Mouse (Mus musculus): ENCODE data around the gene Fbxw4. TPM values are rescaled to one million over a fixed set of nuclear protein-coding genes. Genes with fewer than 3 reads are reported as not detected.
A peak's percentile ranks its signal among the peaks of the same experiment; 100 is the strongest.
"Not testable (repeated sequence)": the region's sequence is repeated elsewhere in the genome, so short reads cannot be mapped to it uniquely, and the experiment has no call there.

The Fbxw4 gene
- total RNA-seq, 2 experiments from 2014 or later = 31.9 to 32.1 TPM

- DNase-seq (ENCODE audit: low spot score in 2 of 2) = no peak
Measured at GRCm38 (mm10) chr19:45657828-45658227, 2.3 kb downstream of the Fbxw4 start.

GRCm38 (mm10) chr19:45656810-45657595 is 3.1 kb downstream of the Fbxw4 start:
- no peak for DNase-seq (ENCODE audit: low spot score in 2 of 2)

- no peak for DNase-seq (ENCODE audit: low spot score in 2 of 2)
Measured at GRCm38 (mm10) chr19:45655870-45656269, 4.2 kb downstream of the Fbxw4 start.

- DNase-seq (ENCODE audit: low spot score in 2 of 2) = peak in 1 of 2 experiments; percentile 18
Measured at GRCm38 (mm10) chr19:45653986-45654385, 6.1 kb downstream of the Fbxw4 start.

GRCm38 (mm10) chr19:45652286-45652988 is 7.7 kb downstream of the Fbxw4 start:
- DNase-seq (ENCODE audit: low spot score in 2 of 2) = no peak

GRCm38 (mm10) chr19:45651524-45651923 is 8.6 kb downstream of the Fbxw4 start:
- no peak for DNase-seq (ENCODE audit: low spot score in 2 of 2)

- DNase-seq (ENCODE audit: low spot score in 2 of 2) = no peak
Measured at GRCm38 (mm10) chr19:45649776-45650175, 10.3 kb downstream of the Fbxw4 start.

GRCm38 (mm10) chr19:45648469-45648868 is 11.6 kb downstream of the Fbxw4 start:
- not testable (repeated sequence) for DNase-seq (ENCODE audit: low spot score in 2 of 2)

- no peak for DNase-seq (ENCODE audit: low spot score in 2 of 2)
Measured at GRCm38 (mm10) chr19:45646866-45647265, 13.2 kb downstream of the Fbxw4 start.

- DNase-seq (ENCODE audit: low spot score in 2 of 2) = no peak
Measured at GRCm38 (mm10) chr19:45640691-45641090, 19.4 kb downstream of the Fbxw4 start.

- DNase-seq (ENCODE audit: low spot score in 2 of 2) = no peak
Measured at GRCm38 (mm10) chr19:45635960-45636359, 24.2 kb downstream of the Fbxw4 start.

- DNase-seq (ENCODE audit: low spot score in 2 of 2) = no peak
Measured at GRCm38 (mm10) chr19:45631584-45631983, 28.5 kb downstream of the Fbxw4 start.

GRCm38 (mm10) chr19:45630953-45631352 is 29.2 kb downstream of the Fbxw4 start:
- no peak for DNase-seq (ENCODE audit: low spot score in 2 of 2)

- no peak for DNase-seq (ENCODE audit: low spot score in 2 of 2)
Measured at GRCm38 (mm10) chr19:45629219-45629618, 30.9 kb downstream of the Fbxw4 start.

- DNase-seq (ENCODE audit: low spot score in 2 of 2) = no peak
Measured at GRCm38 (mm10) chr19:45628649-45629048, 31.5 kb downstream of the Fbxw4 start.

GRCm38 (mm10) chr19:45627036-45627435 is 33.1 kb downstream of the Fbxw4 start:
- DNase-seq (ENCODE audit: low spot score in 2 of 2) = no peak

GRCm38 (mm10) chr19:45623710-45624109 is 36.4 kb downstream of the Fbxw4 start:
- DNase-seq (ENCODE audit: low spot score in 2 of 2) = no peak

- no peak for DNase-seq (ENCODE audit: low spot score in 2 of 2)
Measured at GRCm38 (mm10) chr19:45622144-45622543, 38.0 kb downstream of the Fbxw4 start.

GRCm38 (mm10) chr19:45621061-45621460 is 39.1 kb downstream of the Fbxw4 start:
- DNase-seq (ENCODE audit: low spot score in 2 of 2) = no peak

- DNase-seq (ENCODE audit: low spot score in 2 of 2) = no peak
Measured at GRCm38 (mm10) chr19:45619744-45620501, 40.2 kb downstream of the Fbxw4 start.

- DNase-seq (ENCODE audit: low spot score in 2 of 2) = no peak
Measured at GRCm38 (mm10) chr19:45618184-45618583, 41.9 kb downstream of the Fbxw4 start.

- no peak for DNase-seq (ENCODE audit: low spot score in 2 of 2)
Measured at GRCm38 (mm10) chr19:45616735-45617134, 43.4 kb downstream of the Fbxw4 start.
